Mouse (Mus musculus) c-Kit-positive CD71-positive TER-119-positive erythroid progenitor cells, embryonic 14.5 days (primary cell): ENCODE results near the gene Egfl7.
A peak's percentile ranks its signal among the peaks of the same experiment; 100 is the strongest.

Source experiments
- DNase-seq: peaks from one replicate; pipeline ENCODE4 v3.0.0-alpha.2; 2013; ENCODE audit warnings: low spot score

Gene Egfl7

DNA sequence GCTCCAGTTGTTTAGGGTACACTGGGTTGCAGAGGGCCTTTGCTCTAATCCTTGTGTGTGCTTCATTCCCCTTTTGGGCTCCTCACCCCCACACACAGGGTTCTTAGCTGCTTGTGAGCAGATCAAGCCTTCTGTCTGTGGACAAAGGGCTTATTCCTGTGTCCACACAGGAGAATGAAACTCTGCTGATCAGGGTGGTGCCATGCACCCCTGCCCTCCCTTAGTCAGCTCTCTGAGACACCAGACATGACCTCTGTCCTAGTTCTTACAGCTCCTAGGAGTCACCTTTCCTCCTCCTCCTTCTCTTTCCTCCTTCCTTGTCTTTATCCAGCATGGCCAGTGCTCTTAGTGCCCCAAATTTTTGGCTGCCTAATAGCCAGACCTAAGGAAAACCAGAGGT is 32.1 kb downstream of the Egfl7 start:
- no peak for DNase-seq

DNA sequence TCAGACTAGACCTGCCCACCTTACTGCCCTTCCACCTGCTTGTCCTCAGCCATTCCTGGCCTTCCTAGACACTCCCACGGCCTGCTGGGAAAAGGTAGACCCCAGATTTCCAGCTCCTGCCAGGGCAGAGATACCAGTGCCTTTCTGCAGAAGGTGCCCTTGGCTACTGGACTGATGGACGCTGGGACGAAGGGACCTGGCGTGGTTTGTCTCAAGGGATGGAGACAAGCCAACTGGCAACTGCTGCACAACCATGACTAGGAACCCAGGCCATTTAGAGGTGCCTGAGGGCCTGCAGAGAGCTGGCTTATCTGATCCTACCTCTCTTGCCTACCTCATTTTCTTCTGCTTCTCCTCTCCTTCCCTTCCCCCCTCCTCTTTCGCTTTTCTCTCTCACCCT is 35.1 kb downstream of the Egfl7 start:
- no peak for DNase-seq

DNA sequence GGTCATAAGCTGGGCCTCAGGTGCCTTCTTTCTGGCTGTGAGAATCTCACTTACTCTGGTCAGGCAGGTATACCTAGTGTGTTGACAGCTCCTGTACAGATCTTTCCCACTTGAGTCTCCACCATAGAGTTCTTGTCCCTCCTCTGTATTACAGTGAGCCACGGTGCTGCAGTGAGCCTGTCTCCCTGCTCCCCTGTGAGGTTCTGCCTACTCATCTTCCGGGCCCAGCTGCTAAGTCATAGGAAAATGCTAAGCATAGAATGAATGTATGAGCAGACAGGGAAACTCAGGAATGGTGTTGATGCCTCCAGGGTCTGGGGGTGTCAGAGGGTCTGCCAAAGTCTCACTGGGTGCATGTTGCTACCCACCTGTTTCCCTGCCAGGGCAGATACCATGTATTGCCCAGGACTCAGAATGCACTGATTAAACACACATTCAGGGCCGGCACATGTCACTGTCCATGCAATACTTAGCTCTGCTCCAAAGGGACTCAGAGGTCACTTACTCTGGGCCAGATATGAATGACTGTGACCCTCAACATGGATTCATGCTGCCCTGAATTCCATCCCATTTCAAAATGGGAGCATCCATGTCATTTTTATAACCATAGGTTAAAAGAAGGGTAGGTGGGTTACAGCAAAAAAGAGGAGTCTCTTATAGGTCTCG is 35.8 kb downstream of the Egfl7 start:
- DNase-seq, result no peak

DNA sequence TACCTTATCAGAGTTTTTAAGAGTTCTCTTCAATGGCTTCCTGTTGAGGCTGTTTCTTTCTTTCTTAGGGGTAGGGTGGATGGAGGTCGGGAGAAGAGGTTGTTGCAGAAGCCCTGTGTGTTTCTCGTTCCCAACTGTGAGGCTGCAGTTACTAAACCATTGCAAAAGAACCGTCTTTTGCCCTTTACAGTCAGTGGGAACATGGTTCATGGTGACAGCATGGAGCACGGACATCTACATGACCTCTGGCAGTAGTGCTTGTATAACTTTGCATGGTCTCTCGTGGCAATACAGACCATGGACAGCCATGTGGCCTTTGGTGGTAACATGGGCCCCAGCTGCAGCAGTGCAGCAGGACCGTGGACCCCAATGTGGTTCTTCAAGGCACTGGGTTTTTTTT is 37.5 kb downstream of the Egfl7 start:
- DNase-seq, result no peak

DNA sequence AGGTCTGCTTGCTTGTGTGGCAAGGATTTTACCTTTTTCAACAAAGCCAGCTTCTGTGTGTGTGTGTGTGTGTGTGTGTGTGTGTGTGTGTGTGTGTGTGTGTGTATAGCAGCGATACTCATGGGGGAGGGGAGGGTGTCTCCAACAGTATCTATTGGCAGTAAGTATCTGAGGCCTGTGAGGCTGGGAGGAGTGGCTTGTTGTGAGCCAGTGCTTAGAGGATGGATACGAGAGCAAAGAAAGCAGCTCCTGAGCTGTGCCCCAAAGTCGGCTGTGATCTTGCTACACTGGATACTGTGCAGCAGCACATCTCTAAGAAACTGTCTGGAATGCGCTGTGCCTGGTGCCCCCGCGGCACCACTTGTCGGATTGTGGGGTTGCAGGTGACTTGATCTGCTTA is 38.1 kb downstream of the Egfl7 start:
- no peak for DNase-seq

DNA sequence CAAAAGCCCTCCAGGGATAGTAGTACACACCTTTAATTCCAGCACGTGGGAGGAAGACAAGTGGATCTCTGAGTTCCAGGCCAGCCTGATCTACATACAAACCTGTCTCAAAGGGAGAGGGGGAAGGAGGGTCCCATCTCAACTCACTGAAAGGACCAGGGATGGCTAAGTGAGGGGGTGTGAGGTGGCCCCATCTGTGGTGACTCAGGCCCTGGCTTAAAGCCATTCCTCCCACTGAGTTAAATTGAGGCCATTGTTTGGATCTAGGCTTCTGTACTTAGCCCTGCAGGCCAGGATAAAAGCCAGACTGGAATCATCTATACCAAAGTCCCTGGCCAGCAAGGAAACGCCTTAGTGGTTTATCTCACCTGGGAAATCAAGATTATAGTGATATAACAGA is 41.4 kb downstream of the Egfl7 start:
- DNase-seq, result no peak

DNA sequence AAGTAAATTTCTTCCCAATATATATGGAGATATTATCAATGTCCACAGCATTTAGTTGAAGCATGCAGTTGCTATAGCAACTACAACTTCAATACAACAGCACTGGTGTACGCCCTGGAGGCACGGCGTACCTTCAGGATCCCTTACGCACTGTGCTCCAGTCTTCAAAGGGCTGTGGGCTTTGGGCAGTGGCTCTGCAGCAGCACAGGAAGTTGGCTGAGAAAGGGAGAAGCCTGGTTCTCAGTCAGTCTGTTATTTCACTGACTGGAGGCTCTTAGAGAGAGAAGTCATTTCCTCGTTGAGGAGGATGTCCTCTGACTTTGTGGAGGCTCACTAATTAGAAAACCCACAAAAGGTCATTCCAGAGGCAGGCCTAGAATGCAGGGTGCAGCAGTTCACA is 43.2 kb downstream of the Egfl7 start:
- no peak for DNase-seq

DNA sequence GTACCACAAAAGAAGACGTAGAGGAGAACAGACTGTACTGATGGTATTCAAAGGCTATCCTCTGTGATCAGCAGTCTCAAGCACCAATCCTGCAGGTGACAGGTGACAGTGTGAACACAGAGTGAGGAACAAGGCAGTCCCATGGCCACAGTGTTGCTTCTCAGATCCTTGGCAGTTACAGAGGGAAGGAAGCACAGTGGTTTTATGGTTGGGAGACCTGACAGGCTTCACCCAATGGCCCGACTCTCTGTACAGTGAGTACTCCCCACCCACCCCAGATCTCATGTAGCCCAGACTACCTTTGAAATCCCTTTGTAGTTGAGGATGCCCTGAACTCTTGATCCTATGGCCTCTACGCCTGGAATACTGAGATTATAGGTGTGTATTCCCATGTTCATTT is 45.6 kb downstream of the Egfl7 start:
- no peak for DNase-seq

DNA sequence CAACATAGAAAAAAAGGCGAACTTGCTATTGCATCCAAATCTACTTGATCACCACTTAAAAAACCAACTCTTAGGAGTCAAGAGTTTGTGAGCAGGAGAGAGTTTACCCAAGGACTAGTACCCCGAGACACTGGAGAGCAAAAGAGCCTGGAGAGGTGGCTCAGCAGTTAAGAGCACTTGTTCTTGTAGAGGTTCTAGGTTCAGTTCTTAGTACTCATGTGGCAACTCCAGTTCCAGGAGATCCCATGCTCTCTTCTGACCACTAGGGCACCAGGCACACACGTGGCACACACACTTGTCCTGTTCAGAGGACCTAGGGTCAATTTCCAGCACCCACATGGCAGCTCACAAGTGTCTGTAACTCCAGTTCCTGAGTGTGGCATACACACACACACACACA is 46.3 kb downstream of the Egfl7 start:
- DNase-seq, result no peak

DNA sequence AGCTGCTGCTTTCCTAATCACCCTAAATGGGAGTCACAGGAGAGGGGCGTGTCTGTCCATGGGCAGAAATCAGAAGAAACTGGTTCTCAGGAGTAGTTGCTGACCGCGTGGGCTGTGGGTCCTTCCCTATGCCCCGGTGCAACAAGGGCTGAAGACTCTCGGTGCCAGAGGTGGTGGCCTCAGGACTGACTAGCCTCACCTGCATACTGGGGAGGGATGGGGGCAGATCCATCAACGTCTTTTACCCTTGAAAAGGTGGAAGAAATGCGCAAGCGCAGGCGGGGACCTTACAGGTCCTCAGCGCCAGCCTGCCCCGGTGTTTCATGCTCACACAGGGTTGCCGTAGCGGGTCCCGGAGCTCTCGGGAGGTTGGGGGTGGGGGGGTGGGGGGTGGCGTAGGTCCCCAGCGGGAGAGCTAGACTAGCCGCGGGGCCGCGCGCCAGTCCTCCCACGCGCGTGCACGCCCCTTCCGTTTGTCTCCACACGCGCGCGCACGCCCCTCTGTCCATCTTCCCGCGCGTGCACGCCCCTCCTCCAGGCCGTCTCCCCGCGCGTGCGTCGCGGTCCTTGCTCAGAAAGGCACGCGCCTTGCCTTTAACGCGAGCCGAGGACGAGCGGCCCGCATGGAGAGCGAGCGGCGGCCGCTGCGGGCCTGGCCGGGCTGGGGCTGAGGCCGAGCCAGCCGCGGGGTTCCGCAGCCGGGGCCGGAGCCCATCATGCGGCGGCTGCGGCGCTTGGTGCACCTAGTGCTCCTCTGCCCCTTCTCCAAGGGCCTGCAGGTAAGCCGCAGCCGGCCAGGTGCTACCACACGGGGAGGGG is 48.3 kb downstream of the Egfl7 start, which contains the start of gene Fam69b:
Fam69b (plus strand) TSS at position 537 of the 819 bp plus-strand sequence.
- DNase-seq, result no peak

DNA sequence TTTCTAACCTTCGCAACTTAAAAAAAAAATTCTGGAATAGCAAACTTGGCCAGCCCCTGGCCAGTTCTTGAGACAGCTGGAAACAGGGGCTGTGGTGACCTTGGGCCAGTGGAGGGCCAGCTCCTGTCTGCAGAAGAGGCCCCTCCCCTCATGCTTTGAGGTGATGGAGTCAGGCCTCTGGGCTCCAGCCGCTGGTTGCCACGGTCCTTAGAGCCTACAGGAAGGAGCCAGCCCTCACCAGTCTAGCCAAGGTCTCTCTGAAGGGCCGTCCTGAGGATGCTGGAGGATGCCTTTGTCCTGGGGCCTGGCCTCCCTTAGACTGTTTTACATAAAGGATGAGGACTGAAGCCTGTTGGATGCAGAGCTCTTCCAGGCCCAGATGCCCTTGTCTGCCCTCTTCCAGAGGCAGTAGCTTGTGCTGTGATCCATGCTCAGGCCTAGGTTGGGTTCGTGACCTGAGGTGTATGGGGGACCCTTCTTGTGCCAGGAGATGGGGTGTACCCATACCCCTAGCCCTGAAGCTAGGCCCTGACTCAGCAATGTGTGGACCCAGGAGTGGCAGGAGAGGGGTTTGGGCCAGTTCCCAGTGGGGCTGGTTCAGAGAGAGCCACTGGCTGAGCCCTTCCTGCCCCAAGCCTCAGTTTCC is 49.1 kb downstream of the Egfl7 start:
- DNase-seq, result no peak

DNA sequence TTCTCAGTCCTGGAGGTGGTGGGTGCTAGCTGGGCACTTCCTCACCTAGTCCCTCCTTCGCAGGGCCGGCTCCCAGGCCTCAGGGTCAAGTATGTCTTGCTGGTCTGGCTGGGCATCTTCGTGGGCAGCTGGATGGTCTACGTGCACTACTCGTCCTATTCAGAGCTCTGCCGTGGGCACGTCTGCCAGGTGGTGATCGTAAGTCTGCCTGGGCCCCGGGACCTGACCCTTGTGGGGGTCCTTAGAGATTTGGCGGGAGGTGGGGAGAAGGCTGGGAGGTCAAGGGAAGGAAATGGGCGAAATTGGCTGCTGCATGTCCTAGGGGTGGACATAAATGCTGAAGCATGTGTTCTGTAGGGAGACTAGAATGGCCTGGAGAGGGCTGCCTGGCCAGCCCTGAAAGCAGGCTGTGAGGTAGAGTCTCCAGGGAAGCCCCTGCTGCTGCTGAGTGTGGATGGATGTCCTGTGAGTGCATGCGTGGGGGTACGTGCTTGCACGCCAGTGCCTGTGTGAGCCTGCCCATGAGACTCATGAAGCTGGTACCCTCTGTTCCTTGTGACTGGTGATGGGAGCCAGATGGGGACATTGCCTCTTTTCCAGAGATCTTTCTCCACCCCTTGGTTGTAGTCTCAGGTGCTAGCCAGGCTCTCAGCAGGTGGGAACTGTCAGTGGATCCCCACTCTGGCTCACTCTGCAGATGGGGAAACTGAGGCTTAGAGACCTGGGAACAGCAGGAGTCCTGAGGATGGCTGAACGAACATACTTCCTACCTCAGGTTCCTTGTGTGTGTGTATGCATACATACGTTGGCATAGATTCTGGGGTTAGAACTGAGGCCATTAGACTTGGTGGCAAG is 53.0 kb downstream of the Egfl7 start:
- DNase-seq, result no peak

DNA sequence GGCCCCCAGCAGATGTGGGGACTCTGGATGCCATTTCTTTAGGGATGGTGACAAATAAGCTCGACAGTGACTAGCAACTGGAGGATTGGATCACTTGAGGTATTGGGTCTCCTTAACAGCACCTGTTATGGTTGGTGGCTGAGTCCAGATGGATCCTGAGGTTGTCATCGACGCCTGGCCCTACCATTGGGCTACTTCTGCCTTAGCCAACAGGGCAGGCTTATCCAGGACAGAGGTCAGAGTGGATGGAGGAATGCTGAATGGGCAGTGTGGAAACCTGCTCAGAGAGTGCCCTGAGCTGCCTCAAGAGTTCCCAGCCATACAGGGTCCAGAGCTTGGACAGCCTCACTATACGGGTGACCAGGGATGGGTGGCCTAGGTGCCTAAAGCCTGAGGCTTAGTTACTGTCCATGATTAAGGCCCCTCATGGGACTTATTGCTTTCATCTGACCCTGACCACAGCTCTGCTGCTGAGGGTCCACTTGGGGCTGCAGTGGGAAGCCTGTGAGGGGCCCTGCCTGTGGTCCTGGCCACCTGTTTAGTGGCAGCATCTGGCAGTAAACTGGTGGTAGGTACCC is 54.2 kb downstream of the Egfl7 start:
- no peak for DNase-seq

DNA sequence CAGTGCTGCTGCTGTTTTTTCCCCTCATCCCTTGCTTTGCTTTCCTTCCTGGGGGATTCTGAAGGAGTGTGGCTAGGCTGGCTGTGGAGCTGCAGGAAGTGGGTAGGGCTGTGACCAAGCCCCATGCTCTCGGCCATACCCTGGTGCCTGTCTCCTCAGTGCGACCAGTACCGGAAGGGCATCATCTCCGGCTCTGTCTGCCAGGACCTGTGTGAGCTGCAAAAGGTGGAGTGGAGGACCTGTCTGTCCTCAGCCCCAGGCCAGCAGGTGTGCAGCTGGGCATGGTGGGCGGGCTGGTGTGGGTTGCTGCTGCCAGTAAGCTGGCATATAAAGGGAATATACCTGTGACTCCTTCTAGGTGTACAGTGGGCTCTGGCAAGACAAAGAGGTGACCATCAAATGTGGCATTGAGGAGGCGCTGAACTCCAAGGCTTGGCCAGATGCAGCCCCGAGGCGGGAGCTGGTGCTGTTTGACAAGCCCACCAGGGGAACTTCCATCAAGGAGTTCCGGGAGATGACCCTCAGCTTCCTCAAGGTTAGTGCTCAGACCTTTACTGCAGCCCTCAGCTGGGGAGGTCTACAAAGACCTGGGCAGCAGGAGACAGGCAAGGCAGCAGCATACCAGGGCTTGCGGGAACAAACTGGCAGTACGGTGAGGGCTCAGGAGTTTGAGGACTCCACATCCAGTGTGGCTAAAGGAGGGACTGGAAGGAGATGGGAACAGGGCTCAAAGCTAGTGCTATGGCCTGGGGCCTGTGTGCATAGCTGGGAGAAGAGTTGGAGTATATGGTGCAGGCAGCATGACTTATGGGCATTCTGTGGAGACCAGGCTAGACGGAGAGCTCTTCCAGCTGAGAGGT is 55.0 kb downstream of the Egfl7 start:
- DNase-seq, result no peak

DNA sequence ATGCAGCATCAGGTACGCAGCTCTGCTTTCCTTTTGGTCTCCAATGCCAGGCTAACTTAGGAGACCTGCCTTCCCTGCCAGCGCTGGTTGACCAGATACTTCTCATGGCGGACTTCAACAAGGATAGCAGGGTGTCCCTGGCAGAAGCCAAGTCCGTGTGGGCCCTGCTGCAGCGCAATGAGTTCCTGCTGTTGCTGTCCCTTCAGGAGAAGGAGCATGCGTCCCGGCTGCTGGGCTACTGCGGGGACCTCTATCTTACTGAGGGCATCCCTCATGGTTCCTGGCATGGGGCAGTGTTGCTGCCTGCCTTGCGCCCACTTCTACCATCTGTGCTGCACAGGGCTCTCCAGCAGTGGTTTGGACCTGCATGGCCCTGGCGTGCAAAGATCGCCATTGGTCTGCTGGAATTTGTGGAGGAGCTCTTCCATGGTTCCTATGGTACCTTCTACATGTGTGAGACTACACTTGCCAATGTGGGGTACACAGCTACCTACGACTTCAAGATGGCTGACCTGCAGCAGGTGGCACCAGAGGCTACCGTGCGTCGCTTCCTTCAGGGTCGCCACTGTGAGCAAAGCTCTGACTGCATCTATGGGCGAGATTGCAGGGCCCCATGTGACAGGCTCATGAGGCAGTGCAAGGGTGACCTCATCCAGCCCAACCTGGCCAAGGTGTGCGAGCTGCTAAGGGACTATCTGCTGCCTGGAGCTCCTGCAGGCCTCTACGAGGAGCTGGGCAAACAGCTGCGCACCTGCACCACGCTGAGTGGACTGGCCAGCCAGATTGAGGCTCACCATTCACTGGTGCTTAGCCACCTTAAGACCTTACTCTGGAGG is 55.9 kb downstream of the Egfl7 start:
- DNase-seq, result no peak

DNA sequence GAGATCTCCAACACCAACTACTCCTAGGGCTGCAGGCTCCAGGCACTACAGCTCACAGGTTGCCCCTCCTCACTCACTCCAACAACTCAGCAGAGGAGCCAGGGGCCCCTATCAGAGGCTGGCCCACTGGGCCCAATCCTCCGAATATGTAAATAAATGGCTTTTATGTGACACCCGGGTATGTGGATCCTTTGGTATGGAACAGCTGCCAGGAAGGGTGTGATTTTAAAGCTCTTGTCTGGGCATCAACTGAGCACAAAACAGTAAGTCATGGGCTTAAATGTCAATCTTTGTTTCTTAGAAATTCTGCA is 56.5 kb downstream of the Egfl7 start:
- no peak for DNase-seq

DNA sequence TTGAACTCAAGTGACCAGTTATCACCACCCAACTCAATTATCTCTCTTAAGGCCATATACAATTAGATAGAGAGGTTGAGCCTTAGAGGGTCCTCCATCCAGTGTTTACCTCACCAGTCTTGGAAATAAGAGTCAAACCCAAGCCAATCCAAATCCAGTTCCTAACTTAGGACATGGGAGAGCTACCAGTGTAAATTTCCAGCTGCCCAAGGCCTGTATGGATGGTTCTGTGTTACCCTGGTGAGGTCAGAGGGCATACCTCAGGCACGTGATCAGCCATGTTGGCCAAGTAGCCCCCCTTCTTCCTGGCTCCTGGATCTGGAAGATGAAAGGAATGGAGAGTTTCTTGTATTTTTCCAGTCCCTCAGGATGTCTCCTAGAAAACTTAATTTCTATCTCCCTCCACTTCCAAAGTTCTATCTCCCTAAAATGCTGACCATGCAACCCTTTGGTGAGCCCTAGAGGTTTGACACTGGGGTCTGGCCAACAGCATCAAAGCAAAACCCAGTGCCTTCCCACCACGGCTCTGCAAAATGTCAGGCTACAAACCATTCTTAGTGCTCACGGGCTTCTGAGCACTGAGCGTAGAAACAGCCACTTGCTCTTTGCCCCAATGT is 57.6 kb downstream of the Egfl7 start:
- no peak for DNase-seq

DNA sequence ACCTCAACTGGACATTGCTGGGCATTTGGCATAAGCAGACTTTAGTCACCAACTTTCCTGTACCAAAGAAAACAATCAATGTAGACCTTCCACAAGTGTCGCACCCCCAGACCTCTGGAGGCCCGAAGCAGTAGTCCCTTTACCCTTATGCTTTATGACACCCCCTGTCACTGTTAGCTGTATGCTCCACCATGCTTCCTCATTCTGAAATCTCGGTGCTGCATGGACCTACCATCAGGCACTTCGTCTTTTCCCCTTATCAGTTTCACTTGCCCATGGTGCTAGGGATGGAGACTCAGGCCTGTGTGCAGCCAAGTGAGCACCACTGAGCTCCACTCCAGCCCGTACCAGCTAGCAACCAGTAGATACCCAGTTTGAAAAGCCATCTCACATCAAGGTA is 58.2 kb downstream of the Egfl7 start:
- no peak for DNase-seq

DNA sequence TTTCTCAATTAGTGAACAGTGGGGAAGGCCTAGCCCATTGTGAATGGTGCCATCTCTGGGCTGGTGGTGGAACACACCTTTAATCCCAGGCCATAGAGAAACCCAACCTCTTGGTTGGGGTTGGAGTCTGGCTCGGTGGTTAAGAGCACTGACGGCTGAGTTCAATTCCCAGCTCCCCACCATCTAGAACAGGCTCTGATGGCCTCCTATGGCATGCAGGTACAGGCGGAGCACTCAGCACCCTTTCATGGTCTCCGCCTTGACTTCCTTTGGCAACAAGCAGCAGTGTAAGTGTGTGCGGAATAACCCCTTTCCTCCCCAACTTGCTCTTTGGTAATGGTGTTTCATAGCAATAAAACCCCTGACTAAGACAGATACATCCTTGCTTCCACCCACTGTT is 58.8 kb downstream of the Egfl7 start:
- DNase-seq, result no peak

DNA sequence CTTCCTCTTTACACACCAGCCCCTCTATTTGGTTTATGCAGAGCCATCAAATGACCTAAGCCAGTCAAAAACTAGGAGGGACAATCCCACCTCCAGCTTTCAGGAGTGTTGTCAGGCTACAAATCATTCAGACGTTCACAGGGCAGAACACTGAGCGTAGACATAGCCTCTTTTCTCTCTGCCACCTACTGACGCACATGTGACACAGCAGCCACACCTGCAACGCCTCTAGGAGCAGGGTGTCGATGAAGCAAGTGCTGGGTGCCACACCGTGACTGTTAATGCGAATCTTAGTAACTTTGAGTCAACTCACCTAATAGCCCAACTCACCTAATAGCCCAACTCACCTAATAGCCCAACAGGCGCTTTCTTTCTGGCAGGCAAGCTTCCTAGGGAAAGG is 59.3 kb downstream of the Egfl7 start:
- peak; percentile 68 for DNase-seq
